Comparison of ENCODE assay signal across 12 mouse cellular contexts in genomic region chr10:81644716-81645115, GRCm38 (mm10). TPM values are rescaled to one million over a fixed set of nuclear protein-coding genes. Genes with fewer than 3 reads are reported as not detected.
DNase-seq lines count a peak whose midpoint lies in the region; ATAC-seq lines count a peak whose summit lies in the region.
"Had no signal": no experiment of that assay in that cellular context is flagged by ENCODE, and none has a peak within 500 bp of the region (broad histone marks: within the 10 kb centered on the region; RNA-seq: fewer than 3 reads in every experiment).

No protein-coding gene starts in this region.

- 0 out of 2 replicates have a peak overlapping the region, but pooled peaks have one; percentile 77 for H3K4me3 ChIP-seq in kidney, embryonic 15.5 days (replicated peaks)

- no peak for ATAC-seq in cerebellum, adult (ENCODE audit: insufficient number of reproducible peaks, low FRiP score, low TSS enrichment)
- ATAC-seq in kidney, embryonic 15.5 days (replicated peaks; ENCODE audit: low FRiP score): no peak

- no peaks in the 10 kb centered on the region for H3K9me3 ChIP-seq in kidney, embryonic 15.5 days (replicated peaks)
- H3K9me3 ChIP-seq: embryonic facial prominence, embryonic 15.5 days had no signal

- peaks cover 31% of the 10 kb centered on the region for H3K4me1 ChIP-seq in kidney, embryonic 15.5 days

- no peak overlapping the region for H3K4me2 ChIP-seq in kidney, embryonic 15.5 days

- no peak overlapping the region for H3K27ac ChIP-seq in kidney, embryonic 15.5 days

- 93% methylated on average over 18 of the region's 18 CpGs for whole genome bisulfite sequencing in kidney, embryonic 15.5 days

- no peak overlapping the region for H3K9ac ChIP-seq in kidney, embryonic 15.5 days
- H3K9ac ChIP-seq: embryonic facial prominence, embryonic 15.5 days had no signal

- H3K36me3 ChIP-seq in kidney, embryonic 15.5 days: no peaks in the 10 kb centered on the region
- H3K36me3 ChIP-seq: embryonic facial prominence, embryonic 15.5 days had no signal

- no peaks in the 10 kb centered on the region for H3K27me3 ChIP-seq in kidney, embryonic 15.5 days
- H3K27me3 ChIP-seq: embryonic facial prominence, embryonic 15.5 days had no signal

- peak; percentile 32 for DNase-seq in cerebellum, adult 8-10 months
- no peak for DNase-seq in kidney, postnatal 4 days
- DNase-seq in urinary bladder, adult 2 months (ENCODE audit: low spot score): peak; percentile 18
- DNase-seq in urinary bladder, postnatal 25 days (ENCODE audit: low spot score): no peak
- DNase-seq in ovary, postnatal 14 days (ENCODE audit: low spot score): no peak
- DNase-seq in kidney, postnatal 36 days: no peak
- DNase-seq: gastrocnemius, adult 2 months; lung, postnatal 4 days; thymus, postnatal 36 days had no signal

RNA-seq across cellular contexts. Expression of gene Gm10778, which starts 4.1 kb away (rescaled TPM):
- polyA plus RNA-seq in kidney, embryonic 15.5 days (2015; fragmentation: Nextera tagmentation; extraction: Ambion mirVana): 3.8 and 5.0 TPM in 2 replicates
- polyA plus RNA-seq in urinary bladder, adult 2 months (2012; rRNA removed): 3.0 and 3.1 TPM in 2 replicates

RNA-seq across cellular contexts. Expression of gene Ankrd24, which starts 16.4 kb away (rescaled TPM):
- polyA plus RNA-seq in kidney, embryonic 15.5 days (2015; fragmentation: Nextera tagmentation; extraction: Ambion mirVana): 15.2 and 17.3 TPM in 2 replicates
- 31.0 and 37.3 TPM in 2 replicates for polyA plus RNA-seq in urinary bladder, adult 2 months (2012; rRNA removed)

RNA-seq across cellular contexts. Expression of gene Sirt6, which starts 17.1 kb away (rescaled TPM):
- 40.0 and 42.8 TPM in 2 replicates for polyA plus RNA-seq in kidney, embryonic 15.5 days (2015; fragmentation: Nextera tagmentation; extraction: Ambion mirVana)
- 21.3 and 21.5 TPM in 2 replicates for polyA plus RNA-seq in urinary bladder, adult 2 months (2012; rRNA removed)

RNA-seq across cellular contexts. Expression of gene BC025920, which starts 38.6 kb away (rescaled TPM):
- polyA plus RNA-seq in kidney, embryonic 15.5 days (2015; fragmentation: Nextera tagmentation; extraction: Ambion mirVana): 0.62 and 0.84 TPM in 2 replicates
- polyA plus RNA-seq in urinary bladder, adult 2 months (2012; rRNA removed): 2.2 and 2.3 TPM in 2 replicates

RNA-seq across cellular contexts. Expression of gene Tle6, which starts 43.8 kb away (rescaled TPM):
- polyA plus RNA-seq in kidney, embryonic 15.5 days (2015; fragmentation: Nextera tagmentation; extraction: Ambion mirVana): 15.6 and 16.8 TPM in 2 replicates
- 38.1 and 47.5 TPM in 2 replicates for polyA plus RNA-seq in urinary bladder, adult 2 months (2012; rRNA removed)

Comparison
In these comparisons a context has a peak if more than half of its experiments do, and no peak if none do; other contexts are left out.
1. DNase-seq: peak in cerebellum, adult 8-10 months (single experiment) and urinary bladder, adult 2 months (single experiment); none in kidney, postnatal 4 days (0 of 2), urinary bladder, postnatal 25 days (single experiment), ovary, postnatal 14 days (single experiment) and kidney, postnatal 36 days (0 of 2).